8 mouse cellular contexts compared by ENCODE assay signal in genomic region chr9:114843634-114844016, GRCm38 (mm10). TPM values are rescaled to one million over a fixed set of nuclear protein-coding genes. Genes with fewer than 3 reads are reported as not detected.
DNase-seq lines count a peak whose midpoint lies in the region; ATAC-seq lines count a peak whose summit lies in the region.

No protein-coding gene starts in this region.

- H3K4me3 ChIP-seq in heart, embryonic 15.5 days = peak overlapping the region; percentile 83

- no peaks in the 10 kb centered on the region for H3K9me3 ChIP-seq in heart, embryonic 15.5 days (replicated peaks)

- H3K9ac ChIP-seq in heart, embryonic 15.5 days = peak overlapping the region; percentile 73

- peaks cover 12% of the 10 kb centered on the region for H3K4me1 ChIP-seq in heart, embryonic 15.5 days (replicated peaks)

- peak overlapping the region; percentile 66 for H3K27ac ChIP-seq in heart, embryonic 15.5 days

- H3K4me2 ChIP-seq in heart, embryonic 15.5 days = peak overlapping the region; percentile 99

- no peaks in the 10 kb centered on the region for H3K36me3 ChIP-seq in heart, embryonic 15.5 days

- under 1% methylated on average over 40 of the region's 40 CpGs for WGBS in heart, embryonic 15.5 days

- DNase-seq in B cell, adult 2 months = peak; percentile 50 to 53
- DNase-seq in ES-CJ7 (ENCODE audit: low read depth, low spot score) = peak; percentile 23
- peak; percentile 68 for DNase-seq in embryo, embryonic 10.5 days (ENCODE audit: low spot score)
- peak; percentile 75 for DNase-seq in kidney, postnatal 10 days
- peak; percentile 60 for DNase-seq in lung, postnatal 14 days
- DNase-seq in right cerebral cortex, postnatal 4 days = peak; percentile 22
- no peak for DNase-seq in layer of hippocampus, postnatal 14 days (ENCODE audit: low spot score in 2 of 2)

- no peaks in the 10 kb centered on the region for H3K27me3 ChIP-seq in heart, embryonic 15.5 days

- ATAC-seq in heart, embryonic 15.5 days (replicated peaks; ENCODE audit: insufficient number of reproducible peaks, insufficient read depth, low FRiP score, low read depth) = peak; percentile 50; the same call in 1 of the 2 replicates

RNA-seq across cellular contexts. Expression of gene Cmtm8, which starts 0.3 kb away (rescaled TPM):
- polyA plus RNA-seq in heart, embryonic 15.5 days (2015; fragmentation: Nextera tagmentation; extraction: Ambion mirVana) = 15.0 and 19.6 TPM in 2 replicates
- 1 to 10 TPM; 3.7 to 3.8 TPM for total RNA-seq in layer of hippocampus, postnatal 14 days (2021)

Comparison
In these comparisons a context has a peak if more than half of its experiments do, and no peak if none do; other contexts are left out.
1. DNase-seq: peak in B cell, adult 2 months (2 of 2), ES-CJ7 (single experiment), embryo, embryonic 10.5 days (single experiment), kidney, postnatal 10 days (single experiment), lung, postnatal 14 days (single experiment) and right cerebral cortex, postnatal 4 days (single experiment); none in layer of hippocampus, postnatal 14 days (0 of 2).